Mouse (Mus musculus) liver, embryonic 14.5 days (tissue): ENCODE results near the gene Dtx2. TPM values are rescaled to one million over a fixed set of nuclear protein-coding genes. Genes with fewer than 3 reads are reported as not detected.

Source experiments
- ATAC-seq: fragments of 200-750 bp; cut with Nextera tagmentation; 2 replicates; pipeline ENCODE4 v1.8.0; 2017; ENCODE audit warnings: moderate number of reproducible peaks, mild to moderate bottlenecking, moderate library complexity; ENCODE audit not compliant: insufficient read depth
- DNase-seq, 3 experiments: peaks; one replicate each; pipeline ENCODE4 v3.0.0-alpha.2; 2012 to 2013; ENCODE audit warnings: low read depth in 3 of 3, low spot score in 3 of 3
- H3K27ac ChIP-seq: fragments of 300-500 bp; sonication (generic); 2 replicates; pipeline ENCODE4 v1.5.1; 2014; ENCODE audit warnings: moderate library complexity, mild to moderate bottlenecking, control low read depth, inconsistent platforms
- H3K27me3 ChIP-seq: fragments of 300-500 bp; sonication (generic); 2 replicates; pipeline ENCODE4 v1.6.1; 2014; ENCODE audit warnings: mild to moderate bottlenecking, low read length, moderate library complexity; ENCODE audit not compliant: control insufficient read depth, insufficient read depth
- H3K36me3 ChIP-seq: fragments of 300-500 bp; sonication (generic); replicated peaks from 2 replicates; pipeline ENCODE4 v1.6.1; 2014; ENCODE audit warnings: low read depth; ENCODE audit not compliant: control insufficient read depth, insufficient read depth
- H3K4me1 ChIP-seq, 2 experiments: fragments of 200-500 bp in 1 of 2; fragments of 300-500 bp in 1 of 2; sonication (generic) in 1 of 2; replicated peaks; 2 replicates each; pipeline ENCODE4 v1.6.1; 2012 to 2014; ENCODE audit warnings: antibody characterized with exemption in 1 of 2, inconsistent platforms in 1 of 2, low read length in 1 of 2; ENCODE audit not compliant: control insufficient read depth in 2 of 2, insufficient read depth in 2 of 2
- H3K4me2 ChIP-seq: fragments of 300-500 bp; sonication (generic); 2 replicates; pipeline ENCODE4 v1.6.1; 2014; ENCODE audit warnings: low read depth, mild to moderate bottlenecking, control low read depth, moderate library complexity
- H3K4me3 ChIP-seq, 2 experiments: fragments of 200-500 bp in 1 of 2; fragments of 300-500 bp in 1 of 2; sonication (generic) in 1 of 2; 2 replicates each; pipeline ENCODE4 v1.5.1; 2012 to 2014; ENCODE audit warnings: low read depth in 2 of 2, low read length in 2 of 2, mild to moderate bottlenecking in 2 of 2, control low read depth in 1 of 2, inconsistent platforms in 1 of 2, moderate library complexity in 1 of 2; ENCODE audit not compliant: insufficient read depth in 1 of 2
- H3K9ac ChIP-seq: fragments of 300-500 bp; sonication (generic); replicated peaks from 2 replicates; pipeline ENCODE4 v1.6.1; 2014; ENCODE audit warnings: mild to moderate bottlenecking, control low read depth, moderate library complexity
- H3K9me3 ChIP-seq: fragments of 300-500 bp; sonication (generic); 2 replicates; pipeline ENCODE4 v1.6.1; 2016; ENCODE audit warnings: low read length, mixed read lengths; ENCODE audit not compliant: control insufficient read depth
- CTCF ChIP-seq: IDR thresholded peaks from 2 replicates; pipeline ENCODE4 v1.5.1; 2016; ENCODE audit warnings: antibody characterized with exemption, low read depth, control low read depth
- EP300 ChIP-seq: IDR thresholded peaks from 2 replicates; pipeline ENCODE4 v1.6.1; 2016; ENCODE audit warnings: antibody characterized with exemption, low read depth
- WGBS: fragments of 180-500 bp; shearing (Covaris S2); extraction: QIAGEN DNeasy Blood & Tissue Kit; methylation state at CpG from one replicate; pipeline ENCODE4 v1.1.7; 2014; ENCODE audit not compliant: insufficient replicate concordance; 5-methylcytosine and 5-hydroxymethylcytosine counted together
- polyA plus RNA-seq, 2 experiments: library from polyadenylated mRNA; depleted of rRNA in 1 of 2; stranded (reverse) in 1 of 2; unstranded in 1 of 2; fragments of >200 nt; fragmentation: Nextera tagmentation in 1 of 2; extraction: Ambion mirVana in 1 of 2; gene quantifications; 2 replicates each; pipeline versions ENCODE4 v1.2.1 to v1.2.3; 2012 to 2014

Gene Dtx2
- polyA plus RNA-seq, 2 experiments = 3.4 to 5.1 TPM

DNA sequence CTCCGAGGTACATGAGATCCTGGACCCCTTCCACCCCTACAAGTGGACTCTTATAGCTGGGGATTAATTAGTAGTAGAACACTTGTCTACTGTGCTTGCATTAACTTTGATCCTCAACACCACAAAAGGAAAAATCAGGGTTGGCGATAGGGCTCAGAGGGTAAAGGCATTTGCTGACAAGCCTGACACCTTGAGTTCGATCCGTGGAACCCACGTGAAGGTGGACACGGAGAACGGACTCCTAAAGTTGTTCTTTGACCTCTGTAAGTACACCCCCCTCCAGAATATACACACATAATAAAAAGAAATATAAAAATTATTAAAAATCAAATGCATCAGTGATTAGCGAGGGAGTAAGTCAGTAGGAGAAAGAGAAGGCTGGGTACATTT, 270 bp upstream of the Dtx2 start:
- H3K27ac ChIP-seq = no peak overlapping the region
- H3K9ac ChIP-seq = no peak overlapping the region; the same call in 1 of the 2 replicates
- 64% methylated on average over 8 of the region's 8 CpGs for WGBS
- peak overlapping the region in 1 of 2 experiments; percentile 72; a peak in 2 of 4 replicates for H3K4me3 ChIP-seq
- DNase-seq (no peak), ATAC-seq (no peak)
- H3K4me1 ChIP-seq = peaks cover 0 to 6% of the 10 kb centered on the region in 2 experiments; a peak in 1 of 4 replicates
- peak overlapping the region; percentile 92 for H3K4me2 ChIP-seq
- no peaks in the 10 kb centered on the region for H3K9me3 ChIP-seq
- no peaks in the 10 kb centered on the region for H3K36me3 ChIP-seq
- TF ChIP-seq EP300 (no peak), CTCF (no peak)
- H3K27me3 ChIP-seq = no peaks in the 10 kb centered on the region

DNA sequence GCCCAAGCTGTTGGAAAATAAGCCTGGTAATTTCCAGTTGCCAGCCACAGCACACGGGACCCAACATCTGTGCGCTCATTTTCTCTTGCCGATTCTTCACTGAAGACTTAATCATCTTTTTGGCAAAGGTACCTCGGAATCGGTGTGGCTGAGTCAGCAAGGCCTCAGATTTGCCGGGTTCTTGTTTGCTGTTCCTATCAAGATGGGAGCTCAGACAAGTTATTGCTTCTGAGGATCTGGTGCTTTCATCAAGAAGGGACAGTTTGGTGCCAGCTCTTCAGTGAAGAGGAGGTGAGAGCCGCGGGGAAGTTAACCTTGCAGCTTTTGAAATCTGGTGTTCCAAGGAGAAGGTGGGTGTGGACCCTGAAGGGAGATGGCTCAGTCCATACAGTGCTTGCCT, 1.6 kb downstream of the Dtx2 start:
- no peaks in the 10 kb centered on the region for H3K9me3 ChIP-seq
- no peaks in the 10 kb centered on the region for H3K36me3 ChIP-seq
- H3K4me3 ChIP-seq = no peak overlapping the region
- DNase-seq (no peak), ATAC-seq (no peak)
- no peak overlapping the region for H3K4me2 ChIP-seq
- no peak overlapping the region for H3K9ac ChIP-seq
- H3K27ac ChIP-seq = no peak overlapping the region
- 83% methylated on average over 8 of the region's 8 CpGs for WGBS
- TF ChIP-seq CTCF (no peak), EP300 (no peak)
- peaks cover 0 to 6% of the 10 kb centered on the region in 2 experiments; a peak in 1 of 4 replicates for H3K4me1 ChIP-seq
- H3K27me3 ChIP-seq = no peaks in the 10 kb centered on the region

- Histone ChIP-seq H3K4me1 (no peaks in the 10 kb centered on the region; a peak in 1 of 4 replicates), H3K9me3 (no peaks in the 10 kb centered on the region), H3K4me2 (no peak overlapping the region), H3K4me3 (no peak overlapping the region), H3K27me3 (no peaks in the 10 kb centered on the region), H3K36me3 (no peaks in the 10 kb centered on the region), H3K27ac (no peak overlapping the region), H3K9ac (no peak overlapping the region)
- 71% methylated on average over 6 of the region's 6 CpGs for WGBS
- no peak for ATAC-seq
- TF ChIP-seq EP300 (no peak), CTCF (no peak)
- no peak for DNase-seq
Measured at GRCm38 (mm10) chr5:136001222-136001621, 6.6 kb downstream of the Dtx2 start.

DNA sequence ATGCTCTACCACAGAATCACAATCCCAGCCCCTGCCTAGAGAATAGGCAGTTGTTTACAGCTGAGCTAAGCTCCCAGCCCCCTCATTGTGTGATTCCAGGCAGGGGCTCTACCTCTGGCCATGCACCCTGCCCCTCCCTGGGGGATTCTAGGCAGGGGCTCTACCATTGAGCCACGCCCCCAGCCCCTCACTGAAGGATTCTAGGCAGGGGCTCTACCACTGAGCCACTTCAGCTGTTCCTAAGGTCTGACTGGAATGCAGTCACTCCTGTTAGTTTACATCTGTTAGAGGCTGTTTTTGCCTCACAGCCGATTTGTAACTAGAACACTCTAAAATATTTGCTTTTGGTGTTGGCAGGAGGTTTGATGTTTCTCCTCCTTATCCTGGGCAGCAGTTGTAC, 7.7 kb downstream of the Dtx2 start:
- TF ChIP-seq CTCF = no peak
- no peak for TF ChIP-seq EP300
- H3K4me3 ChIP-seq = no peak overlapping the region
- 33% methylated on average over 2 of the region's 2 CpGs for WGBS
- no peaks in the 10 kb centered on the region for H3K27me3 ChIP-seq
- no peak overlapping the region for H3K27ac ChIP-seq
- no peaks in the 10 kb centered on the region for H3K9me3 ChIP-seq
- H3K4me2 ChIP-seq = no peak overlapping the region
- DNase-seq (no peak), ATAC-seq (no peak)
- H3K4me1 ChIP-seq = no peaks in the 10 kb centered on the region; a peak in 1 of 4 replicates
- no peak overlapping the region for H3K9ac ChIP-seq
- no peaks in the 10 kb centered on the region for H3K36me3 ChIP-seq

GRCm38 (mm10) chr5:136002751-136003151, 8.2 kb downstream of the Dtx2 start:
- TF ChIP-seq EP300 (no peak), CTCF (no peak)
- ATAC-seq (no peak), DNase-seq (no peak)
- H3K9ac ChIP-seq = no peak overlapping the region
- no peak overlapping the region for H3K27ac ChIP-seq
- H3K27me3 ChIP-seq = no peaks in the 10 kb centered on the region
- no peak overlapping the region for H3K4me2 ChIP-seq
- no peaks in the 10 kb centered on the region; a peak in 1 of 4 replicates for H3K4me1 ChIP-seq
- H3K36me3 ChIP-seq = no peaks in the 10 kb centered on the region
- no peaks in the 10 kb centered on the region for H3K9me3 ChIP-seq
- WGBS = 28% methylated on average over 3 of the region's 3 CpGs
- H3K4me3 ChIP-seq = no peak overlapping the region
